Mouse (Mus musculus) megakaryocyte, embryonic 14.5 days (primary cell): ENCODE measurements around the gene Stk33.

Experiments
- FLI1 ChIP-seq: IDR thresholded peaks from 2 replicates; pipeline ENCODE4 v1.6.1; 2012; ENCODE audit warnings: low read length, inconsistent platforms, mixed read lengths
- GATA1 ChIP-seq: IDR thresholded peaks from 3 replicates; pipeline ENCODE4 v1.6.1; 2012; ENCODE audit warnings: mixed read lengths, low read length, inconsistent platforms, borderline replicate concordance

GRCm38 (mm10) chr7:109456563-109456962 lies 17.7 kb upstream of the Stk33 start:
- no peak for TF ChIP-seq GATA1
- TF ChIP-seq FLI1: no peak
